12 mouse cellular contexts compared by ENCODE assay signal in genomic region chr11:24804623-24805023, GRCm38 (mm10).
A peak's percentile ranks its signal among the peaks of the same experiment; 100 is the strongest.
DNase-seq lines count a peak whose midpoint lies in the region; ATAC-seq lines count a peak whose summit lies in the region.
"Had no signal": no experiment of that assay in that cellular context is flagged by ENCODE, and none has a peak within 500 bp of the region (broad histone marks: within the 10 kb centered on the region; RNA-seq: fewer than 3 reads in every experiment).

No protein-coding gene starts in this region.

- H3K27me3 ChIP-seq in hindbrain, embryonic 13.5 days, result no peaks in the 10 kb centered on the region
- no peaks in the 10 kb centered on the region for H3K27me3 ChIP-seq in hindbrain, embryonic 11.5 days (ENCODE audit: control insufficient read depth, insufficient read depth, low read length)
- no peaks in the 10 kb centered on the region for H3K27me3 ChIP-seq in hindbrain, embryonic 14.5 days (ENCODE audit: control insufficient read depth, insufficient read depth, low read length)
- H3K27me3 ChIP-seq: hindbrain, embryonic 15.5 days had no signal

- ATAC-seq in hindbrain, embryonic 13.5 days (ENCODE audit: low FRiP score), result 0 out of 2 replicates have a peak, but pooled peaks have one; percentile 46
- no peak for ATAC-seq in hindbrain, embryonic 11.5 days (ENCODE audit: low FRiP score)
- 0 out of 2 replicates have a peak, but pooled peaks have one; percentile 34 for ATAC-seq in hindbrain, embryonic 14.5 days (ENCODE audit: low FRiP score)
- ATAC-seq in frontal cortex, adult (ENCODE audit: low TSS enrichment), result no peak

- 53% methylated on average over 8 of the region's 8 CpGs for WGBS in hindbrain, embryonic 13.5 days
- 73% methylated on average over 8 of the region's 8 CpGs for WGBS in hindbrain, embryonic 11.5 days
- WGBS in hindbrain, embryonic 14.5 days, result 56% methylated on average over 8 of the region's 8 CpGs

- H3K9ac ChIP-seq in hindbrain, embryonic 13.5 days, result no peak overlapping the region
- no peak overlapping the region for H3K9ac ChIP-seq in hindbrain, embryonic 11.5 days (ENCODE audit: low read depth, low read length)
- no peak overlapping the region for H3K9ac ChIP-seq in hindbrain, embryonic 14.5 days
- H3K9ac ChIP-seq: hindbrain, embryonic 15.5 days had no signal

- H3K4me3 ChIP-seq in hindbrain, embryonic 13.5 days, result no peak overlapping the region
- no peak overlapping the region for H3K4me3 ChIP-seq in hindbrain, embryonic 11.5 days (ENCODE audit: low read depth, low read length)
- H3K4me3 ChIP-seq in hindbrain, embryonic 14.5 days (replicated peaks; ENCODE audit: low read length), result no peak overlapping the region
- H3K4me3 ChIP-seq: hindbrain, embryonic 15.5 days; left cerebral cortex, adult 2 months; myocyte had no signal

- no peak overlapping the region for H3K27ac ChIP-seq in hindbrain, embryonic 13.5 days
- H3K27ac ChIP-seq in hindbrain, embryonic 11.5 days (ENCODE audit: low read depth, low read length), result no peak overlapping the region
- H3K27ac ChIP-seq in hindbrain, embryonic 14.5 days, result no peak overlapping the region
- H3K27ac ChIP-seq: hindbrain, embryonic 15.5 days; left cerebral cortex, adult 2 months had no signal

- H3K36me3 ChIP-seq in hindbrain, embryonic 13.5 days, result no peaks in the 10 kb centered on the region
- no peaks in the 10 kb centered on the region for H3K36me3 ChIP-seq in hindbrain, embryonic 11.5 days (ENCODE audit: control insufficient read depth, insufficient read depth, low read length)
- H3K36me3 ChIP-seq in hindbrain, embryonic 14.5 days (replicated peaks; ENCODE audit: control insufficient read depth, insufficient read depth), result no peaks in the 10 kb centered on the region
- H3K36me3 ChIP-seq: hindbrain, embryonic 15.5 days had no signal

- no peaks in the 10 kb centered on the region; the same call in 1 of the 2 replicates for H3K4me1 ChIP-seq in hindbrain, embryonic 13.5 days (replicated peaks)
- H3K4me1 ChIP-seq in hindbrain, embryonic 11.5 days (replicated peaks; ENCODE audit: control insufficient read depth, insufficient read depth, low read length), result no peaks in the 10 kb centered on the region
- no peaks in the 10 kb centered on the region for H3K4me1 ChIP-seq in hindbrain, embryonic 14.5 days (replicated peaks; ENCODE audit: control insufficient read depth, insufficient read depth, low read length)
- H3K4me1 ChIP-seq: hindbrain, embryonic 15.5 days had no signal

- no peak for DNase-seq in hindbrain, embryonic 11.5 days (ENCODE audit: low spot score)
- peak; percentile 21 for DNase-seq in right cerebral cortex, postnatal 14 days
- DNase-seq in right cerebral cortex, postnatal 25 days, result no peak
- DNase-seq in hindbrain, embryonic 14.5 days (ENCODE audit: low spot score), result peak; percentile 19
- no peak for DNase-seq in layer of hippocampus, postnatal 25 days (ENCODE audit: extremely low spot score in 1 of 2, low spot score in 1 of 2)
- DNase-seq in thymus, postnatal 25 days, result no peak
- DNase-seq: lung, postnatal 14 days had no signal

- no peaks in the 10 kb centered on the region for H3K9me3 ChIP-seq in hindbrain, embryonic 13.5 days
- H3K9me3 ChIP-seq in hindbrain, embryonic 11.5 days (ENCODE audit: control insufficient read depth, low read length), result no peaks in the 10 kb centered on the region
- no peaks in the 10 kb centered on the region for H3K9me3 ChIP-seq in hindbrain, embryonic 14.5 days (ENCODE audit: control insufficient read depth, low read length)
- H3K9me3 ChIP-seq: hindbrain, embryonic 15.5 days had no signal

- H3K4me2 ChIP-seq in hindbrain, embryonic 13.5 days, result no peak overlapping the region
- H3K4me2 ChIP-seq in hindbrain, embryonic 11.5 days (replicated peaks; ENCODE audit: low read depth, low read length), result no peak overlapping the region
- H3K4me2 ChIP-seq in hindbrain, embryonic 14.5 days (replicated peaks), result no peak overlapping the region
- H3K4me2 ChIP-seq: hindbrain, embryonic 15.5 days had no signal

Comparison
In these comparisons a context has a peak if more than half of its experiments do, and no peak if none do; other contexts are left out.
1. ATAC-seq: peak in hindbrain, embryonic 13.5 days (single experiment) and hindbrain, embryonic 14.5 days (single experiment); none in hindbrain, embryonic 11.5 days (single experiment) and frontal cortex, adult (single experiment).
2. DNase-seq: peak in right cerebral cortex, postnatal 14 days (single experiment) and hindbrain, embryonic 14.5 days (single experiment); none in hindbrain, embryonic 11.5 days (single experiment), right cerebral cortex, postnatal 25 days (single experiment), layer of hippocampus, postnatal 25 days (0 of 2) and thymus, postnatal 25 days (single experiment).